Mouse (Mus musculus): ENCODE results near the gene Tmem131l. TPM values are rescaled to one million over a fixed set of nuclear protein-coding genes. Genes with fewer than 3 reads are reported as not detected.
A peak's percentile ranks its signal among the peaks of the same experiment; 100 is the strongest.

Tmem131l gene
- total RNA-seq, 2 experiments from 2014 or later: 59.8 to 60.5 TPM

- DNase-seq (ENCODE audit: low spot score in 2 of 2): no peak
Measured at GRCm38 (mm10) chr3:84021217-84022200, 18.5 kb downstream of the Tmem131l start.

DNA sequence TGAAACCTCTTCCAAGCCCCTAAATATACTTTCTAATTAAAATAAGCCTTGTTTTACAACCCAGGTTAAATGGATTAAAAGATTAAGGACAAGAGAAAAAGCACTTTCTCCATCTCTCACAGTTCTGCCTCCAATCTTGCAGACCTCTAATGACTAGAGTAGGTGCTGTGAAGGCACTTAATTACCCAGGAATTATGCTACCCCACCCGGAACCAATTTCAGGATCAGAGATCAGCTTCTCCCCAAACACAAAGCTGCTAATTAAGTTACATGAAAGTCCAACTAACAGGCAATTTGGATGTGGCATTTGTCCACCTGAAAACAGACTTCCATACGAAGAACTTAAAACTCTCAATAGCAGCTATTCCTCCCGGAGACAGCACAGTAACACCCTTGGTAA lies 19.4 kb downstream of the Tmem131l start:
- DNase-seq (ENCODE audit: low spot score in 2 of 2): no peak

- DNase-seq (ENCODE audit: low spot score in 2 of 2): no peak
Measured at GRCm38 (mm10) chr3:84015484-84016016, 24.4 kb downstream of the Tmem131l start.

- DNase-seq (ENCODE audit: low spot score in 2 of 2): no peak
Measured at GRCm38 (mm10) chr3:84010995-84011663, 28.8 kb downstream of the Tmem131l start.

DNA sequence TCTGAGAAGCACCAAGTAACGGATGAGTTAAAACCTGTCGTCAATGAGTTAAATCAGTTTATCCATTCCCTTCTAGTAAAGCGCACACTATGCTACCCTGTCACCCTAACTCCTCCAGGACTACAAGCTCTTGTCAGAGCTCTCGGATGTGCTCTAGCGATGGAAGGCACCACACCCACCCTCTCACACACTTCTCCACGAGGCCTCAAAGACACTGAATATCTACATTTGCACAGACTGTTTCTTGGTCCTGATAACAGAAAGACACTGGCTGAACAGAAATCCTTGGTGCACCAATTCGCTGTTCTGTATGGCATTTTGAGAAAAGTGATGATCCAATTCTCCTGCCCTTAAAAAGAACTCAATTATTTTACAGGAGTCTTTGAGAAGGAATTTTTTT lies 34.0 kb downstream of the Tmem131l start:
- no peak for DNase-seq (ENCODE audit: low spot score in 2 of 2)

DNA sequence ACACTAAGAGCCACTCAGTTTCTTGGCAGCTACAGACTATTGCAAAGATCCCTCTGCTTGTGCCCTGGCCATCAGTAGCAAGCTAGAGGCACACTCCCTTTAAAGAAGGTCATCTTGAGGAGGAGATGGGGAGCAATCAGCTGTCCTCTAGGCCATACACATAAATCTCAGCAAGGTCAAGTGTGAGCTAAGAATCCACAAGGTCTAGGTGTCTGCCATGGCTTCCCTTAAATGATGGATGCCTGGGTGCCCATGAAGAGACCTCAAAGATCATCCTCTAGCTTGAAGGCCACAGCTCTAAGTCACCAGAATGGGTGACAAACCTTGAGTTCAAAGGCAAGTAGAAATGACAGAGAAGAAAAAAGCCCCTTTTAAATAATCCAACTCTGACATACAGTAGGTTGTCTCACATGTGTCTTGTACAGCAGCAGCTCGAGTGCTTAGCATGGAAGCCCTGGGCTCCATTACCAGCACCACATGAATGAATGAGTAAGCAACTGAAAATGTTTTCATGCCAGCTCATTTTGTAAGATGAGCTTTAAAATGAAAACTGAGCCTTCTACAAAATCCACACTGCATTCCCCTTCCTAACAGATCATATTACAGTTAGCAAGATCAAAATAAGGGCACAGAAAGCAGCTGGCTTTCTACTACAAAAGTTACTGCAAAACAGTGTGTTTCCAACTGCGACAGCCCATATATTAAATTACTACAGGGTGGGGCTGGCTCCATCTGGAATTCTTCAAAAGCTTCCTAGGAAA lies 35.5 kb downstream of the Tmem131l start:
- no peak for DNase-seq (ENCODE audit: low spot score in 2 of 2)

- DNase-seq (ENCODE audit: low spot score in 2 of 2): no peak
Measured at GRCm38 (mm10) chr3:84002433-84003090, 37.4 kb downstream of the Tmem131l start.

DNA sequence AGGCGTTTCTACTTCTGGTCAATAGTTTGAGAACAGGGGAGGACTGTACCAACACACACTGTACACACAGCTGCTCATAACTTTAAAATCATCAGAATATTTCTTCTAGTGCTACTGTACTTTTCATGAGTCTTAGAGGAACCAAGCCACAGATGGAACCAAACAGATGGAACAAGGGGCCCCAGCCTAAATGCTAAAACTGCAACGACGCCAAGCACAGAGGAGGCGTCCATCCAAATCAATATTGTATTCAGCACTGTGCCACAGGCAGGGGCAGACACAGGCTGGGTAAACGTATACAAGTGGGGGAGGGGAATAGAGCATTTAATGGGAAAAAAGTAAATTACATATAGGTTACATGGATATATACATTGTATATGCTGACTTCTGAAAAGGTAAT lies 42.4 kb downstream of the Tmem131l start:
- DNase-seq (ENCODE audit: low spot score in 2 of 2): no peak

- DNase-seq (ENCODE audit: low spot score in 2 of 2): no peak
Measured at GRCm38 (mm10) chr3:83997036-83997435, 42.9 kb downstream of the Tmem131l start.

- DNase-seq (ENCODE audit: low spot score in 2 of 2): no peak
Measured at GRCm38 (mm10) chr3:83996086-83996485, 43.9 kb downstream of the Tmem131l start.

- no peak for DNase-seq (ENCODE audit: low spot score in 2 of 2)
Measured at GRCm38 (mm10) chr3:83995254-83995830, 44.6 kb downstream of the Tmem131l start.

DNA sequence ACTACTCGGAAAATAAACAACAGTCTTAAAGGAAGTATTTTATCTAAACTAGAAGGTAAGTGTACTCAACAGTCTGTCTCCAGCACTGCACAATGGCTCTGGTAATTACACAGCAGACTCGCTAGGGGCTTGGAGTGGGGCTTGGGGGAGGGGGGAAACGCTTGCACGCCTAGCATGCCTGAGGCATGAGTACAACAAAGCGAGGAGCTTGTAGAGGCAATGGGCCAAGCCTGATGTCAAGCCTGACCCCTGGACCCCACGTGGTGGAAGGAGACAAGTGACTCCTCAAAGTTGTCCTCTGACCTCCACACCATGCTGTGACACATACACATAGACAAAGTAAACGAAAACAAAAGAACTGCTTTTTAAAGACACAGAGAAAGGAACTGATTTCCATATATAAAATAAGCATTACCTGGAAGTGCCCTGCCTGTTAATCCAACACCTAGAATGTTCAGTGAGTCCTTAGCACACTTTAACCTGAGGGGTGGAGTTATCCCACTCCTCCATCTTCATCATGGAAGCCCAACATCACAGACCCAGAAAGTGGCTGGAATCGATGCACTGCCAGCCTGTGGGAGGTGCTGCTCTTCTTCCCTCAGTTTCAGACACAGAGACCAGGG lies 45.6 kb downstream of the Tmem131l start:
- DNase-seq (ENCODE audit: low spot score in 2 of 2): no peak

- DNase-seq (ENCODE audit: low spot score in 2 of 2): peak; percentile 26 to 69
Measured at GRCm38 (mm10) chr3:83993089-83993516, 46.9 kb downstream of the Tmem131l start.

DNA sequence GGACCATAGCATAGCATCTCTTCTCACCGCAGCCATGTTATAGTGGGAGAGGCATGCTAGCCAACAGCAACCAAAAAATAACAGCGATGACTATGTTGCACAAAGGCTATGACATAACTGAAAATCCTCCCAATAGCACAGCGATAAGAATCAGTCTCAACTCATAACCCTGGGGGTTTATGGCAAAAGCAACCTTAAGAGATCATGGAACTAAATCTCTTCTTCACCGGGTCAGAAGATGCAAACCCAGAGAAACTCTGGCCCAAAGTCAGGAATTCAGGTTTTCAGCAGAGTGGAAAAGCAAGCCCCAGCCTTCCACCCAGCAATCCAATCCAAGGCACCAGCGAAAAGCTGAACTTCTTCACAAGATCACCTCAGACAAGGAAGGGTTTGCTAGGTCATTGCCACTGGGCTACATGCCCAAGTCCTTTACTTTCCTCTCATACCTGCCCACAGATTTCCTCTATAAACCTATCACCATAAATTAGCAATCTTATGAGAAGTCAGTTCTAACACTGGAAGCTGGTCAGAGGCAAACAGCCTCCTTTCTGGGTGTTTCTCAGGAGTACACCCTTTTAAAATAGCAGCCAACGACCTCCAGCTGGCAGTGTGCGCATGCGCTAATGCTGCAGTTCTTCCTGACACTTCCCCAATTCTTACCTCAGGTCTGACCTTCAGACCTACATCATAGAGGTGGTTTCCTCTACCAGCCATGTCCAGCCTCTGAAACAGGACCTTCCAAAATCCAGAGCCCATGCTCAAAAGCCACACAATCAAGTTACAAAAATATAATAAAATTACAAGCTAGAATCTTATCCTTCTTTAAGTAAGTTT lies 48.1 kb downstream of the Tmem131l start:
- DNase-seq (ENCODE audit: low spot score in 2 of 2): no peak

- no peak for DNase-seq (ENCODE audit: low spot score in 2 of 2)
Measured at GRCm38 (mm10) chr3:83988214-83988613, 51.8 kb downstream of the Tmem131l start.

DNA sequence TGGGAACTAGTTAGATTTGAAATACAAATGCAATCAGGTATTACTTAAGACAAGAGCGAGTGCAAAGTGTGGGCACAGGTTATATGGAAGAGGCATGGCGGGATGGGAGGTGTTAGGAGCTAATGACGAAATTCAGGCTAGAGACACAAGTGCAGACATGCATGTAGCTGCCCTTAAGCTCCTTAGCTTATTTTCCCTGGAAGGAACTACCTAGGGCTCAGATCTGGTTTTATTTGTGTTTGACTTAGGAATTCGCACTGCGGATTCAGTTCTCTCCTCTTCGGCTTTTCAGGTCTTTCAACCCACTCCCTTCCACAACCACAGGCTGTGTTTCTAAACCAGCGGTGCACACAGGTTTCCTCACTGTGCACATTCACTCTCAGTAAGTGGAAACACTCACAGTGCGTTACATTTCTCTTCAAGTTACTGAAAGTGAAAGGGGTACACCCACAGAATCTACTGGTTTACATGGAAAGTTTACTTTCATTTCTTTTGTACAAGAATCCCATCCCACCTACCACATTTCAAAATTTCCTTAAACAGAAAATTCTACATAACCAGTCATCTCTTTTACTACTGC lies 52.4 kb downstream of the Tmem131l start:
- no peak for DNase-seq (ENCODE audit: low spot score in 2 of 2)

DNA sequence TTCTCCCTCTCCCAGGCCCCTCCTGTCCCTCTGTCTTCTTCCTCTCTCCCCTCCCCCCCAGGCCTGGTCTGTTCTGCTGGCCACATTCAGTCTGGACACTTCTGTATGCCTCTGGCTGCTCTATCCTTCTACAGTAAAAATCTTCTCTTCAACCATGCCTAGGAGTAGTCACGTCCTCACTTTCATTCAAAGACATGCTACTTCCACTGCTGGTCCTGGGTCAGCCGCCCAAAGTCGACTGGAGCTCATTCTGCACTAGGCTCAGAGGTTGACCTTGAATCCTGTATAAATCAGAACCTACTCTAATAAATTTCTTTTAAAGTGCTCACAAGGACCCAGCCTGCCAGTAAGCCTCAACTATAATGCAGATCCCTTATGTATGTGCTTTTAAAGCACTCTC lies 53.2 kb downstream of the Tmem131l start:
- no peak for DNase-seq (ENCODE audit: low spot score in 2 of 2)

- DNase-seq (ENCODE audit: low spot score in 2 of 2): no peak
Measured at GRCm38 (mm10) chr3:83985426-83985825, 54.5 kb downstream of the Tmem131l start.

GRCm38 (mm10) chr3:83984379-83984778 lies 55.6 kb downstream of the Tmem131l start:
- no peak for DNase-seq (ENCODE audit: low spot score in 2 of 2)
